Mouse (Mus musculus): ENCODE results near the gene Cep41. TPM values are rescaled to one million over a fixed set of nuclear protein-coding genes. Genes with fewer than 3 reads are reported as not detected.

Cep41 gene
- total RNA-seq, 2 experiments from 2014 or later: 6.1 to 9.6 TPM

DNA sequence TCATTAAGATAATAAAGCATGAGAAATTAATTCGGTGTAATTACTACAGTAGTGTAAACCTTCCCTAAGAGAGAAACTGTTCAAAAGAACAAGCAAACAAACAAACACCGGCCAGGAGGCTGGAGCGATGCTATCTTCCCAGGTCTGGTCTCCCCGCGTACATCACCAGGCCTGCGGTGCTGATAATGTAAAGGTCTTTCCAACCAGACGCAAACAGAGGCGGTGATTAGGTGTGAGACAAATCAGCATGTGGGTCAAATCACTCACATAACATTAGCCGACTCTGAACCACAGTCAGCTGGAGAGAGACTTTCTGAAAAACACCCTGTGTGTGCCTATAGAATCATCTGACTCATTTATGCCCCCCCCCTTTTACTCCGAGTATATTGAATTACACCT lies 17.8 kb upstream of the Cep41 start:
- no peak for DNase-seq

- DNase-seq: peak; percentile 36 to 49
These were observed 17.1 kb upstream of the Cep41 start for GRCm38 (mm10) chr6:30710371-30711364.

DNA sequence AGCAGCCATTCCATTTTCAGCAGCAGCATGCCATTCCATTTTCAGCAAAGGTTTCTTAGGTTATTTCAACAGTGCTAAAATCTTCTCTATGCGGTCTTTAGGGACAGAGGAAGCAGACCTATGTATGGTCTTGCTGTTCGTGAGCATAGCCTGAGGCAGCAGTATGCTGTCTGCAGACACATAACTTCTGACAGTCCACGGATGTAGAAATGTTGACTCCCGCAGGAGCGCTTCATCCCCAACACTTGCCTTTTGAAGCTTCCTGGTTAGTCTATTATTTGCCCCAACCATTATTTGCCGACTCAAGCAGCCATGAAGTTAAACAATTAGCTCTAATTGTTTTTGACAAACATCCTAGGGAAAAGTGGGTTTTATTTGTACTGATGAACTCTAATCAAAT lies 15.6 kb upstream of the Cep41 start:
- DNase-seq: no peak

DNA sequence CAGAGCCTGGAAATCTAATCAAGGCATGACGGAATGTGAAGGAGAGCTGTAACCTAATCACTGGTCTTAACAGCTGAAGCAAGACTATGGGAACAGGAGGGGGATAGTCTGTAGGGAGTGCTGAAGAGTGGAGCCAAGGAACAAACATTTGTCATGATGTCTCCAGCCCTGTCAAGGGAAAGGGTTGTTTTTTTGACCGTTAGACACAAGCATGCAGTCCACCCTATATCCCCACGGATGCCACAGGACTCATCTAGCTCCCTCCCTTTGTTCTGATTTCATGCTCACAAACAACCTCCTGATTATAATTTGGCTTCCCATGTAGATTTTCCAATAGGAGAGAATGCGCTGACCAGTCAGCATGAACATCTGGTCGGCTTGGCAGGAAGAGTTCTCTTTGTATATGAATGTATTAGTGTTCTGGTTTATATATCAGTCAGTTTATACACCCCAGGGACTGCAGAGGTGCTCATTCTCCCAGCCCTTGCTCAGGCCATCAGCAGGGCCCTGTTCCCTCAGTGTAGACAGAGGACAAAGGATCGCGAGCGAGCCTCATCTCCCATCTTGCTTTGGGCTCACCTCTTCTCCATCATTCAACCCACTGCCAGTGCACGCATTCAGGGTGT lies 10.5 kb upstream of the Cep41 start:
- DNase-seq: no peak

DNA sequence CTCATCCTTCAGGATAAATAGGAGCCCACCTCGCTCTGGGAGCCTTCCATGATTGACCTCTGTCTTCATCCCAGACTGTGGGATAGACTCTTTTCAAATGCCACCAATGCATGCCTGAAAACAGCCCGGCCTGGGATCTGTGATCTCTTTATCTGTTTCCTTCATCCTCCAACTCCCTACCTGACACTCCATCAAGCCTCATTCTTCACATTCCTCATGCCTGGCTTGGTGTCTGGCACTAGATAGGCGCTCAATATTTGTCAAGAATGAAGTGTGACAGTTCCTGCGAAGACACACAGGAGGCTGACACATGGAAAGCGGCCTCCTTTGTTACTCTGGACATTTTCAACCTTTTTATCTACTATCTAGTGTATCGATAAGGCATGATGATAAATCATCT lies 9.9 kb upstream of the Cep41 start:
- no peak for DNase-seq

- DNase-seq: no peak
These were observed 9.3 kb upstream of the Cep41 start for GRCm38 (mm10) chr6:30702881-30703280.

GRCm38 (mm10) chr6:30700182-30700581 lies 6.6 kb upstream of the Cep41 start:
- DNase-seq: no peak

- no peak for DNase-seq
These were observed 4.5 kb upstream of the Cep41 start for GRCm38 (mm10) chr6:30698036-30698435.

- no peak for DNase-seq
These were observed 3.9 kb upstream of the Cep41 start for GRCm38 (mm10) chr6:30697464-30697863.

GRCm38 (mm10) chr6:30695124-30695523 lies 1.6 kb upstream of the Cep41 start:
- no peak for DNase-seq

- DNase-seq: no peak
These were observed 660 bp upstream of the Cep41 start for GRCm38 (mm10) chr6:30694209-30694608.

- peak in 1 of 2 experiments; percentile 35 for DNase-seq
These were observed 723 bp downstream of the Cep41 start for GRCm38 (mm10) chr6:30692826-30693225.

GRCm38 (mm10) chr6:30687198-30687597 lies 6.4 kb downstream of the Cep41 start:
- no peak for DNase-seq

DNA sequence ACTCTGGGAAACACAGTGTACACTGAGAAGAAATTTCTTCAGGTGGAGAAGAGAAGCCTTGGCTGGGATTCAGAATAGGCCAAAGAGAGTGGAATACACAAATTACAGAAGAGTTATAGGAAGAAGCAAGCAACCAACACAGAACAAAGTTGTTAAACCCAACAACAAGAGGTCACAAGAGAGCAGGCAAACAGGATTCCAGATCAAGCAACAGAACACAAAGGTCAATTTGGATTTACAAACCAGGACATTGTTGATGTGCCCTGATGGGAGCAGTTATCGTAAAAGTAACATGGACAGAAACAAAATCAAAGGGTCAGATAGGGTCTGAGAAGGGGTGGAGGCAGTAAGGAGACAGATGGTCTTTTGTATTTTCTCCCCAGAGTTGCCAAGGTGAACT lies 9.0 kb downstream of the Cep41 start:
- DNase-seq: no peak

DNA sequence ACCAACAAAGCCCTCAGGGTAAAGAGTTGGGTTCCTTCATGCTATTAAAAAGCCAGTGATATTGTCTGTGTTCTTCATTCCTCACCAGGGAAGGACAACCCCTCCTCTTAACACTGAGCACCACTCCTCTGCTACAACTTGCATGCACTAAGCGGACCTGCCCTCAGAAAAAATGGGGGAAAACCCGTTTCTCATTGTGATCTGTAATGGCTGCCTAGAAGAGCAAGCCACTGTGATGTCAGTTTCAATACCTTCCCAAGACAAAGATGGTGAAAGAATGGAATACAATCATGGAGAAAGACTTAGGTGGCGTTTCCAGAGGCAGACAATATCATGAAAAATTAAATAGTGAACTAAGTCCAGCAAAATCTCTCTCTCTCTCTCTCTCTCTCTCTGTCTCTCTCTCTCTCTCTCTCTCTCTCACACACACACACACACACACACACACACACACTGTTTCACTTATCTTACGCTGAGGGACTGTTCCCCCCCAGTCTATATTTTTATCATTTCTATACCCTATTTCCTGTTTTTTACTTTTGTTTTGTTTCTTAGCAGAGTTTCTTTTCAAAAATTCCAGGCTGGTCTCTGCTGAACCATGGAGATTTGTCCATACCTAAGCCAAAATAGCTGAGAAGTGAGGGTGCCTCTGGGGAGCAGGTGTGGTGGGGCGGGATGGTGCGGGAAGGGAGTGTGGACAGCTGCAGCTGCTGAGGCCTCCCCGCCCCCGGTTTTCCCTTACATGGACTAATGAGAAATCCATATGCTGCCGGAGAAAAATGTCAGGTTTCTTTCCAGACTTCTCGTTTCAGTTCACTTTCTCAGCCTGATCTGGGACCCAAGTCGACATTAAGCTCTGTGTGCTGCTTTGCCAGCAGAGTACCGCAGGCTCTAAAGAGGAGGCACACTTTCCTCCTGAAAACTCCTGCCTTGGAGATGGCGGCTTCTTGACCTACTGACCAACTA lies 11.3 kb downstream of the Cep41 start:
- DNase-seq: no peak

DNA sequence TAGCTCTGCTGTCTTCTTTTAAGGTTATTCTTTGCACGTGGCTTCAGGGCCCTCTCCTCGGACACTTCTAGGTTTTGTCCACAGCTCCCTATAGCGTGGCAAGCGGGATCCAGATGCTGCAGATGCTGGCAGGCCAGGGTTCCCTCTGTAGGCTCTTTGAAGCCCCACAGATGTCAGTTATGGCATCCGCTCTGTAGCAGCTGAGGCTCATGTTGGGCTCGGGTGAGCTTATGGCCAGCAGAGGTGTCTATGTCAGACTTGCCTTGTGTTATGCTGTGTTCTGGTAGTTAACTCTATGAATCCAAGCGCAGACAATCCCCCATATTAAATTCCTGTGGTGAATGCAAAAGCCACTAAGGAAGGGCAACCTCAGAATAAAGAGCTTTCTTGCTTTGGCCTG lies 13.1 kb downstream of the Cep41 start:
- DNase-seq: no peak

DNA sequence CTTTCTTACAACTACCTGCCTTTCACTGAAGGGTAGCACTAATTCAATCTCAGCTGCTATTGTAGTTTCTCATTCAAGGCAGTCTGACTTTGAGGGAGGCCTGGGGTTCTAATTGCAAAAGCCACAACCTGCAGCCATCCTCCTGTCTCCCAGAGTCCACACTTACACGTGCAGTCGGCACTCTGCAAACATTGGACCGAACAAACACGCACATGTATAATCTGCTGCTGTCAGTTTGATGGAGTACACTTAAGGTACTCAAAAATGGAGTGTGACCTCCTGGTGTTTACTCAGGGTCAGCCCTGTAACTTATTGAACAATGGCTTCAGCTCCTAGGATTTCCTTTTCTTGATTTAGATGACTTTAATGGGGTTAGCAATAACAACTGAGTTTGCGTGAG lies 14.0 kb downstream of the Cep41 start:
- DNase-seq: no peak

DNA sequence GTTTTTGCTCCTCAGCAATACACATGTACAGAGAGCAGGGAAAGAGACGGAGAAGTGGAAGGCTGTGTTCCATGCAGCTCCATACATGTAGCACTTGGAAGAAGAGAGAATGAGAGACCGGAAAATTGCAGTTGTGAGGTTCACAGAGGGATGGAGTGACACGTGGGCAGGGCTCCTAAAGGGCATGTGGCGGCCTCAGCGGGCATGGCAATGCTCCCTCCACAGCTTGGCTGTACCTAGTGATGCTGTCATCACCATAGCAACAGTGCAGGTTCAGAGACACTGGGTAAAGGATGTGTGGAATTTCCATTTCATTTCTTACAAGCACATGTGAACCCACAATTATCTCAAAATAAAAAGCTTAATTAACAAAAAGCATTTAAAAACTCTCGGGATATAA lies 15.1 kb downstream of the Cep41 start:
- no peak for DNase-seq

DNA sequence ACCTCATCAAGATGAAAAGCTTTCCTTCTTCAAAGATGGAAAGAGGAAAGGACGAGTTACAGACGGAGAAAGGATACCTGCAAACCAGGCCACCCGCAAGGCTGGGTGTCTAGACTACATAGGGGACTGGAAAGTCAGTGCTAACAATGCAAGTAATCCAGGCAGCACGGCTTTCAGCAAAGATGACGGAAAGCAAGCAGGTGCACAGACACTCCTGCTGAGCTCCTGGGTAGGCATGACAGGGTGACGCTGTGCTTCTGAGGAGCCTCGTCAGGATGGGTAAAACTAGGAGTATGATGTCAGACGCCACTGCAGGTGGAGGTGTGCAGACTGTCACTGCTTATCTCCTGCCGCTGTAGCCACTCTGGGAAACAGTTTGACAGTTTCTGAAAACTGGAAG lies 16.0 kb downstream of the Cep41 start:
- DNase-seq: no peak

GRCm38 (mm10) chr6:30676506-30676905 lies 17.0 kb downstream of the Cep41 start:
- no peak for DNase-seq

- DNase-seq: peak; percentile 18 to 53
These were observed 18.2 kb downstream of the Cep41 start for GRCm38 (mm10) chr6:30675281-30675771.

DNA sequence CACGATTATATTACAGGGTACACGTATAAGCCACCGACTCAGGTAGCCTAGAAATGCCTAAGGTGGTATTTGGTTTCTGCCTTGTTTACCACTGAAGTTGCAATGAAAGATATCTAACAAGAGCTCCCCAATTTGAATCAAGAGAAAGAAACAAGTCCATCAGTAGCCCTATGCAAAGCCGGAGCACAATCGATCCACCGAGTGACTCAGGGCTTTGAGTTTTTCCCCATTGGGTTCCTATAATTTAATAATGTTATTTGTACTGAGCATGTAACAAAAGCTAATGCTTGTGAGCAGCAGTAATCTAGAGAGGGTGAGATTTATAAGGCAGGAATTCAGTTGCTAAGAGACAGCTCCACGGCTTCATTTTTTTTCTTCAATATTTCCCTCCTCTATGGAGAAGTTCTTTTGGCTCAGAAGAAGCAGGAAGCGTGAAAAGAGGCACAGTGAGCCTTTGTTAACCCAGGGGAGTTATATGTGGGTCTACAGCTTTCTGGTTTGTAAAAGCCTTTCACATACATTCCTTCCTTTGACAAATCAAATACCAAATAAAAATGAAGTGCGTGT lies 18.8 kb downstream of the Cep41 start:
- DNase-seq: no peak
